Mouse (Mus musculus): ENCODE measurements around the gene Uroc1.

The Uroc1 gene

DNA sequence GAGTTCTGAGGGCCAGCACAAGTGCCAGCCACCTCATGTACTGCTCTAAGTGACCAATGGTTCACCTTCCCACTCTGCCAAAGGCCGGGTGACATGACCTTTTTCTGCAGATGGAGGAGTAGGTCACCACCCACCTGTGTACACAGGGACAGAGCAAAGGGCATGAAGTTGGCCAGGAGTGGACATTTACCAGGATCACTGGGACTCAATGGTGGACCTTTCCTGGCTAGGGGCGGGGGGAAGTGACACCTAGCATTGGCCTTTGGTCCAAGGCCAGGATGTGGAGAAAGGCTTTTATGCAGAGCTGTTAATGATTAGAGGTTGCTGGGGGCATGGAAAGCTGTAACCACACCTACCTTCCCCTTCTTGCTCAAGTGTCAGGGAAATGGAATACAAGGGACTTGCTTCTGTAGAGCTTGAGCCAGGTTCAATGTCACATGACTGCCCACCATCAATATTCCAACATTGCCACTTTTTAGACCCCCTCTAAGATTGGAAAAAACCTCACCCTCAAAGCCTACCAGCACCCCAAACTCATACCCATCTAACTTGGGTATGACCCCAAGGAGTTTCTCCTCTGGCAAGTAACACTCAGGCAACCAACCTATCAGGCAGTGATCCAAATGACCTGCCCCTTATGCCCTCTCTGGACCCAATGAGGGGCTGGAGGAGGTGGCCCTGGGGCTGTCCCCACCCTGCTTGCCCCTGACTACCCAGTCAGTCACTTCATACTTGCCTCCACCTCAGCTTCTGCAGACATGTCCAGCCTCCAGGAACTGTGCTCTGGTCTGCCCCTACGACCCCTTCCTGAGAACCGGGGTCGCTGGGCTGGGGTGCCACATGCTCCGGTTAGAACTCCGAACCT is at the start of gene Uroc1:
Gene Uroc1 (plus strand): TSS at position 724 of the 865 bp plus-strand sequence.
- DNase-seq (ENCODE audit: low spot score) = no peak

DNA sequence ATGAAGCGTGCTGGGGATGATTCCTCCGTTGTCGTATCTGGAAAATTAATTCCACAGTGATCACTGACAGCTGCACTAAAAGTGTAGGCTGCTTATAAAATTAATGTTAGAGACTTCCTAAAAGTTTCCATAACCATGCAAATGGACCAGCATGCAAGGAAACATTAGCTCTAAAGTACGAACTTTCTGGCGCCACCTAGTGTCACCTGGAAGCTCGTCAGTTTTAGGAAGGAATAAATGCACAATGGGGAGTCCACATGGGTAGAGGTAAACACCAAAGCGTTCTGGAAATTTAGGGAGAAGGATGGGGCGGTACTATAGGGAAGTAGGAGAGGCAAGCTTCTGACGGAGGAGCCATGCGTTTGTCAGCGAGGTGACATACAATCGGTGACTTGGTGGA is 44.8 kb upstream of the Uroc1 start:
- no peak for DNase-seq (ENCODE audit: low spot score)

DNA sequence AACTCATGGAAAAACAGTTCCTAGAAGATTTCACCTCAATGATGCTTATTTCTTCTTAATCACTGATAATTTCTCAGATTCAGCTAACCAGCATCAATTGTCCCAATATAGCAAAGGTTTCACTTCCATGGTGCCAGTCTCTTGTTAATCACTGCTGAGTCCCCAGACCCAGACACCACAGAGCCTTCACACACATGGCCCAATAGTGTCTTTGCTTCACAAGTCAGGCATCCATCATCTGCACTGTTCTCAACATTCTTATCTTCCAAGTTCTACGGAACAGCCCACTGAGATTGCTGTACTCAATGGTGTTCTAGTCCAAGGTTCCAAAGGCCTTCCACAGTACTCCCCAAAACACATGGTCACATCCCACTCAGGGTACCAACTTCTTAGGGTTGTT is 32.2 kb upstream of the Uroc1 start, which contains the start of gene BC048671:
Gene BC048671 (plus strand): TSS at position 301 of the 400 bp plus-strand sequence.
- DNase-seq (ENCODE audit: low spot score) = no peak

DNA sequence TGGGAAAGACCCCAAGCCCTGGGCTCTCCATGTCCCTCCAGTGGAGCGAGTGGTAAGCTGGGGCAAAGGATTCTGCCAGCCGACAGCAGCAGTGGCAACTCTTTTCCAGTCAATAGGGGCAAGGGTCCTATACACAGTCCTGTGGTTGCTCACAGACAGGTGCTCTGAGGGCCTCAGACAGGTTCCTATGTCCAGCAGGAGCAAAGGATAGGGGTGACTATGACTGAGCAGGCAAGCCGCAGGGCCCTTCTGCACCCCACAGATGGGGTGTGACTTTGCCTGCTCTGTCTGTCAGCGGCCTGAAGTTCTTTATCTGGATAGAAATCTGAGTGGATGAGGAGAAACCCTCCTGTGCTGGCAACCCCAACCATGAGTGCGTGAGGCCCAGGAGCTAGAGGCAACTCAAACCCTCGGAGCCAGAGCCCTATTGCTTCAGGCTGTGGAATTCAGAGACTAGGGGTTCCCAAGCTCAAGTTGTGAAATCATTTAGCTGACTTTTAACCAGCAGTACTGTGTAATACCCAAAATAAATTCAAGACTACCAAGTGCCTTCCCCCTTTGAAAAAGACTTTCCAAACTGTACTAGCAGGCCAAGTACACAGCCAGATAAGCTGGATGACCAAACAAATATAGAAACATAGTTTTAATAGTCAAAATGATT is 26.6 kb upstream of the Uroc1 start:
- DNase-seq (ENCODE audit: low spot score) = no peak

GRCm38 (mm10) chr6:90308839-90309778 is 24.0 kb upstream of the Uroc1 start:
- no peak for DNase-seq (ENCODE audit: low spot score)

DNA sequence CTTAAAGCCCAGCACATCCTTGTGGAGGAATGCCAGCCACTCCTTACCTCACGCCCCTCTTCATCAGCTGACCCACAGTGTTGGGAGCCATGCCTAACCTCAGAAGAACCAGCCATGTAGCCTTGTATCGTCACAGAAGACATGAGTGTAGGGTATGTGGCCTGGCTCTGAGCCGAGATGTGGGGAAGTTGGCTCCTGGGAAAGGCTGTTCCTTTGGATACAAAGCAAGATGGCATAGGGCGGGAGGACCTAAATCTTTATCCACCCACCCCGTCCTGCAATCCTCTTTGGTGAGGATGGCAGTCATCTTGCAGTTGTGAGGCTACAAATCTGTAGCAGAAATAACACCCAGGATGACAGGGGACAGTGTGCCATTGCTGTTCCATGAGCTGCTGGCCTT is 17.1 kb upstream of the Uroc1 start:
- no peak for DNase-seq (ENCODE audit: low spot score)

- DNase-seq (ENCODE audit: low spot score) = no peak
These were observed 15.4 kb upstream of the Uroc1 start for GRCm38 (mm10) chr6:90317510-90318258.

- no peak for DNase-seq (ENCODE audit: low spot score)
These were observed 14.1 kb upstream of the Uroc1 start for GRCm38 (mm10) chr6:90319019-90319418.

- DNase-seq (ENCODE audit: low spot score) = no peak
These were observed 13.5 kb upstream of the Uroc1 start for GRCm38 (mm10) chr6:90319475-90320191.

GRCm38 (mm10) chr6:90320429-90320828 is 12.7 kb upstream of the Uroc1 start:
- DNase-seq (ENCODE audit: low spot score) = no peak

GRCm38 (mm10) chr6:90321811-90322210 is 11.3 kb upstream of the Uroc1 start:
- DNase-seq (ENCODE audit: low spot score) = no peak

GRCm38 (mm10) chr6:90324026-90324425 is 9.1 kb upstream of the Uroc1 start:
- DNase-seq (ENCODE audit: low spot score) = no peak

DNA sequence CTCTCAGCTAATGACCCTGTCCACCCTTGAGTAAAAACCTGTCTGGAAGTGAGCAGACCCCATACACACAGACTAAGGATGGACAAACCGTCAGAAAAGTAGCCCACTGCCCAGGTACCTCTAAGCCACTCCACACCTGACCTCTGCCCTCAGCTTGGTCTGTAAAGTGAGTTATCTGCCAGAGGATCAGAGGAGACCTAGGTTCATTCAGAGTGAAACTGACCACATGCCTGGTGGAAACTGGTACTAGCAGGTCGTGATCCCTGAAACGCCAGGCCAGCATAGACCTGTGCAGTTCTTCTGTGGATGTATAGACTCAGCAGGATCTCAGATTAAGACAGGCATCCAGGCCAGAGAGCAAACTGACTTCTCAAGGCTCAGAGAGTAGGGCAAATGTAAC is 8.6 kb upstream of the Uroc1 start:
- DNase-seq (ENCODE audit: low spot score) = no peak

GRCm38 (mm10) chr6:90324991-90325390 is 8.1 kb upstream of the Uroc1 start, which contains the start of gene Chst13:
TSS of gene Chst13 (minus strand) at chr6:90325185.
- DNase-seq (ENCODE audit: low spot score) = no peak

DNA sequence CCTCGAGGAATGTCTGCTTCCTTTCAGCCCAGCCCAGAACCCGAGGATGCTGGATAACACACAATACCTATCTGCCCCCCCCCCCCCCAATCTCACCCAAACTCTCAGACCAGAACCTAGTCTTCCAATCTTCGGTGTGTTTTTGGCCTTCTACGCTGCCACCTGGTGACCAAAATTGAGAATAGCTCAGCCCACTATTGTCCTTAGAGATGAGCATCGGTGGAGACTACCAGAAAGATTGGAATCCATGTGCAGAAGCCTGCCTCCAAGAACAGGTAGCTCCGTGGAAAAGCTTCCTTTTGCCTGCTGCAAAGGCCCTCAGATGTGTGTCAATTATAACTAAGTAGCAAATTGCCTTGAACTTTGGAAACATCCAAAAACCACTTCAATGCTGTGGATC is 5.4 kb upstream of the Uroc1 start:
- DNase-seq (ENCODE audit: low spot score) = no peak

GRCm38 (mm10) chr6:90329953-90330352 is 3.1 kb upstream of the Uroc1 start:
- DNase-seq (ENCODE audit: low spot score) = no peak

GRCm38 (mm10) chr6:90334244-90334643 is 1.2 kb downstream of the Uroc1 start:
- DNase-seq (ENCODE audit: low spot score) = no peak

- no peak for DNase-seq (ENCODE audit: low spot score)
These were observed 9.3 kb downstream of the Uroc1 start for GRCm38 (mm10) chr6:90342343-90342742.

GRCm38 (mm10) chr6:90347183-90347582 is 14.1 kb downstream of the Uroc1 start:
- no peak for DNase-seq (ENCODE audit: low spot score)

DNA sequence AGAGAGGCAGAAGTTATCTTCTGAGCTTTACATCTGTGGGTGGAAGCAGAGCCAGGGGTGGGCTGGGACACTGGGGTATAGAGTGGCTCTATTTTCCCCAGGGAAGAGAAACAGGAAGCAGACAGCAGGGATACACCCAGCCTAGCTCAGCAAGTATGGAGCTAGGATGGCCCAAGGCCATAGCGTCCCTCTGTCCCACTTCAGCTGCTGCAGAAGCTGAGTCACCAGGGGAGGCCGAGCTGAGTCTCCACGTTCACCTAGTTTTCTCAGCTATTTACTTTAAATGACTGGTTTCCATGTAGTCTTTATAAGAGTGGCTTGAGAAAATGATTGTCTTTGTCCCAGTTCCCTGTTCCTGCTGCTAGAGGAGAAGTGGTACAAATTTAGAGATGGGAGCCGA is 15.4 kb downstream of the Uroc1 start:
- no peak for DNase-seq (ENCODE audit: low spot score)

DNA sequence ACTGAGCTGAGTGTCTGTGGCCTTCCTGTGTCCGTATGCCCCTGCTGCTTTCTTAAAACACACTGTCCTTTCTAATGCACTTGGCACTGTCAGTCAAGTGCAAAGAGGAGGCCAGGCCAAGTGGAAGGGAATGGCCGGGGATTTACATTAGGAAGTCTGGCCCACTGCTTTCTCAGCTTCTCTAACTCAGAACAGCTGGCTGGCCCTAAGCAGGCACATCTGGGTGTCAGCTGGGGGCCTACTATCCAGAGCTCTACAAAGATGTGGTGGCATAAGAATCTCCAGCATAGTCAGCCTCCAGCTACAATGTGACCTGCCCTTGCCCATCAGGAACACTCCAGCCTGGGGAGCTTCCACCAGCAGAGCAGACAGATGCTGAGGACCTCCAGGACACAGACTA is 16.9 kb downstream of the Uroc1 start:
- DNase-seq (ENCODE audit: low spot score) = no peak

All from ovary, postnatal 10 days (tissue).